ENCODE assay signal across 10 mouse cellular contexts in the genomic region with DNA sequence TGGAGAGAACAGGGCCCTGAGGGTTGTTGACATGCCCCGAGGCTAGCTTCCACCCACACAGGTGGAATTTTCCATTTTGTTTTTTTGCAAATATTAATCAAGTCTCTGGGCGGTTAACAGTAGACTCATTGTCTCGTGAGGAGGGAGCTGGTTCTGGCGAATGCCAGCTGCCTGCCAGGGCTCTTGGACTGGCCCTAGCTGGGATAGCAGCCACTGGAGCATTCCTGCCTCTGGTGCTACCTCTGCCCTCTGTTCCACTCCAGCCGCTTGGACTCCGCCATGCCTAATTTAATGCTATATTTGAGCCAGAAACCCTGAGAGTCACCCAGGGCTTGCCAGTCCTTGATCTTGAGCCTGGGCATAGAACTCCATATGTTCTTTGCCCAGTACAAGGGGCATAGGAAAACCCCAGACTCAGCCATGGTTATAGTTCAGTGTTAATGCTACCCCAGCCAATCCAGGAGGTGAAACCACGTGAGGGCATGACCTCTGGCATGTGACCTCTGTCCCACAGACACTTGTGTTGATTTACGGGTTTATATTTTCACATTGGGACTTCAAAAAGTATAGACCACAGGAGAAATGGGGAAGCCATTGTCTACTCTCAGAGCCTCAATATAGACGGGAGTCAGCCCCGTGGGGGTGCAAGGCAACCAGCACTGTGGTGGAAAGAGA. TPM values are rescaled to one million over a fixed set of nuclear protein-coding genes. Genes with fewer than 3 reads are reported as not detected.
DNase-seq lines count a peak whose midpoint lies in the region; ATAC-seq and TF ChIP-seq lines count a peak whose summit lies in the region.
"Had no signal": no experiment of that assay in that cellular context is flagged by ENCODE, and none has a peak within 500 bp of the region (broad histone marks: within the 10 kb centered on the region; RNA-seq: fewer than 3 reads in every experiment).

No protein-coding gene starts in this region.

- peaks cover 10% of the 10 kb centered on the region for H3K4me1 ChIP-seq in hindbrain, embryonic 15.5 days (replicated peaks)
- H3K4me1 ChIP-seq in hindbrain, embryonic 12.5 days: peaks cover 9% of the 10 kb centered on the region
- H3K4me1 ChIP-seq in kidney, embryonic 15.5 days: peaks cover 28% of the 10 kb centered on the region
- 0 out of 2 replicates have a peak, but pooled peaks cover 4% of the 10 kb centered on the region for H3K4me1 ChIP-seq in stomach, postnatal 0 days (replicated peaks; ENCODE audit: control insufficient read depth, insufficient read depth)

- TF ChIP-seq EP300 in stomach, postnatal 0 days (optimal IDR thresholded peaks at IDR 0.05): no peak

- no peak overlapping the region for H3K4me2 ChIP-seq in hindbrain, embryonic 15.5 days
- no peak overlapping the region for H3K4me2 ChIP-seq in hindbrain, embryonic 12.5 days (replicated peaks)
- H3K4me2 ChIP-seq in kidney, embryonic 15.5 days: no peak overlapping the region
- H3K4me2 ChIP-seq in stomach, postnatal 0 days (replicated peaks; ENCODE audit: low read depth): no peak overlapping the region

- WGBS in hindbrain, embryonic 15.5 days: 69% methylated on average over 10 of the region's 10 CpGs
- WGBS in hindbrain, embryonic 12.5 days: 85% methylated on average over 10 of the region's 10 CpGs
- 63% methylated on average over 10 of the region's 10 CpGs for WGBS in kidney, embryonic 15.5 days
- 71% methylated on average over 10 of the region's 10 CpGs for WGBS in stomach, postnatal 0 days

- peaks cover 6% of the 10 kb centered on the region; the same call in 1 of the 2 replicates for H3K27me3 ChIP-seq in hindbrain, embryonic 15.5 days
- H3K27me3 ChIP-seq in hindbrain, embryonic 12.5 days: peaks cover 29% of the 10 kb centered on the region
- peaks cover 34% of the 10 kb centered on the region for H3K27me3 ChIP-seq in kidney, embryonic 15.5 days
- H3K27me3 ChIP-seq in stomach, postnatal 0 days (ENCODE audit: control insufficient read depth, insufficient read depth, low read length): no peaks in the 10 kb centered on the region

- H3K36me3 ChIP-seq in hindbrain, embryonic 15.5 days: no peaks in the 10 kb centered on the region
- H3K36me3 ChIP-seq in hindbrain, embryonic 12.5 days: no peaks in the 10 kb centered on the region
- H3K36me3 ChIP-seq in kidney, embryonic 15.5 days: no peaks in the 10 kb centered on the region
- H3K36me3 ChIP-seq in stomach, postnatal 0 days (ENCODE audit: control insufficient read depth, insufficient read depth, low read length): no peaks in the 10 kb centered on the region

- TF ChIP-seq CTCF in stomach, postnatal 0 days (IDR thresholded peaks at IDR 0.05; ENCODE audit: low read depth): no peak

- ATAC-seq in hindbrain, embryonic 15.5 days (ENCODE audit: low FRiP score, low read depth): peak; percentile 44; the same call in 1 of the 2 replicates
- ATAC-seq in hindbrain, embryonic 12.5 days (ENCODE audit: low FRiP score): no peak
- no peak; the same call in 1 of the 2 replicates for ATAC-seq in kidney, embryonic 15.5 days (replicated peaks; ENCODE audit: low FRiP score)
- no peak for ATAC-seq in stomach, postnatal 0 days (ENCODE audit: low FRiP score, low TSS enrichment)

- no peak overlapping the region for H3K9ac ChIP-seq in hindbrain, embryonic 15.5 days
- H3K9ac ChIP-seq in hindbrain, embryonic 12.5 days: no peak overlapping the region
- no peak overlapping the region for H3K9ac ChIP-seq in kidney, embryonic 15.5 days
- no peak overlapping the region for H3K9ac ChIP-seq in stomach, postnatal 0 days (ENCODE audit: low read length)

- H3K9me3 ChIP-seq in hindbrain, embryonic 15.5 days: no peaks in the 10 kb centered on the region
- no peaks in the 10 kb centered on the region for H3K9me3 ChIP-seq in hindbrain, embryonic 12.5 days (replicated peaks)
- no peaks in the 10 kb centered on the region for H3K9me3 ChIP-seq in kidney, embryonic 15.5 days (replicated peaks)
- H3K9me3 ChIP-seq in stomach, postnatal 0 days (ENCODE audit: control insufficient read depth, low read length): no peaks in the 10 kb centered on the region

- no peak overlapping the region for H3K4me3 ChIP-seq in hindbrain, embryonic 15.5 days
- no peak overlapping the region for H3K4me3 ChIP-seq in hindbrain, embryonic 12.5 days
- no peak overlapping the region for H3K4me3 ChIP-seq in kidney, embryonic 15.5 days (replicated peaks)
- H3K4me3 ChIP-seq in stomach, postnatal 0 days (ENCODE audit: low read depth, low read length): no peak overlapping the region

- H3K27ac ChIP-seq in hindbrain, embryonic 15.5 days (replicated peaks): no peak overlapping the region
- H3K27ac ChIP-seq in hindbrain, embryonic 12.5 days: no peak overlapping the region
- peak overlapping the region; percentile 46; the same call in 1 of the 2 replicates for H3K27ac ChIP-seq in kidney, embryonic 15.5 days
- no peak overlapping the region for H3K27ac ChIP-seq in stomach, postnatal 0 days (replicated peaks)

- intact Hi-C loops in heart, postnatal 14 days (cut with DNase I): no loop called here

- peak; percentile 64 for DNase-seq in testis, postnatal 14 days (ENCODE audit: low spot score)
- DNase-seq in testis, postnatal 10 days (ENCODE audit: low spot score): no peak
- peak; percentile 33 for DNase-seq in stomach, postnatal 0 days (ENCODE audit: low spot score)
- no peak for DNase-seq in heart, postnatal 14 days
- DNase-seq in embryo, embryonic 9.5 days (ENCODE audit: extremely low spot score): no peak
- DNase-seq: right cerebral cortex, postnatal 4 days had no signal

RNA-seq across cellular contexts. Expression of gene Chdh, which starts 3.2 kb away (rescaled TPM):
- polyA plus RNA-seq in hindbrain, embryonic 15.5 days (2015; fragmentation: Nextera tagmentation; extraction: Ambion mirVana): 0.43 and 0.53 TPM in 2 replicates
- 0.17 and 0.18 TPM in 2 replicates for polyA plus RNA-seq in hindbrain, embryonic 12.5 days (2016; fragmentation: Nextera tagmentation; extraction: Ambion mirVana)
- 1.4 and 1.6 TPM in 2 replicates for polyA plus RNA-seq in kidney, embryonic 15.5 days (2015; fragmentation: Nextera tagmentation; extraction: Ambion mirVana)
- polyA plus RNA-seq in stomach, postnatal 0 days (2015; fragmentation: Nextera tagmentation; extraction: Ambion mirVana): 1.5 and 1.7 TPM in 2 replicates
- total RNA-seq in heart, postnatal 14 days (2021): under 1 TPM; 0.49 to 0.84 TPM
- total RNA-seq: MEL had no signal

RNA-seq across cellular contexts. Expression of gene Il17rb, which starts 3.3 kb away (rescaled TPM):
- polyA plus RNA-seq in hindbrain, embryonic 15.5 days (2015; fragmentation: Nextera tagmentation; extraction: Ambion mirVana): 1.8 TPM in 2 replicates
- polyA plus RNA-seq in hindbrain, embryonic 12.5 days (2016; fragmentation: Nextera tagmentation; extraction: Ambion mirVana): 1.0 and 1.7 TPM in 2 replicates
- 1.2 and 1.3 TPM in 2 replicates for polyA plus RNA-seq in kidney, embryonic 15.5 days (2015; fragmentation: Nextera tagmentation; extraction: Ambion mirVana)
- 0.35 and 0.52 TPM in 2 replicates for polyA plus RNA-seq in stomach, postnatal 0 days (2015; fragmentation: Nextera tagmentation; extraction: Ambion mirVana)
- 1 to 10 TPM in 1 of 2 experiments, under 1 TPM in 1; 0.74 to 1.0 TPM for total RNA-seq in heart, postnatal 14 days (2021)

RNA-seq across cellular contexts. Expression of gene Actr8, which starts 33.9 kb away (rescaled TPM):
- 73.7 and 82.4 TPM in 2 replicates for polyA plus RNA-seq in hindbrain, embryonic 15.5 days (2015; fragmentation: Nextera tagmentation; extraction: Ambion mirVana)
- polyA plus RNA-seq in hindbrain, embryonic 12.5 days (2016; fragmentation: Nextera tagmentation; extraction: Ambion mirVana): 87.1 and 92.8 TPM in 2 replicates
- polyA plus RNA-seq in kidney, embryonic 15.5 days (2015; fragmentation: Nextera tagmentation; extraction: Ambion mirVana): 70.0 and 71.2 TPM in 2 replicates
- 27.6 and 28.7 TPM in 2 replicates for polyA plus RNA-seq in stomach, postnatal 0 days (2015; fragmentation: Nextera tagmentation; extraction: Ambion mirVana)
- total RNA-seq in heart, postnatal 14 days (2021): 10 to 100 TPM; 38.3 to 39.3 TPM

RNA-seq across cellular contexts. Expression of gene Selenok, which starts 43.9 kb away (rescaled TPM):
- polyA plus RNA-seq in hindbrain, embryonic 15.5 days (2015; fragmentation: Nextera tagmentation; extraction: Ambion mirVana): 393 and 406 TPM in 2 replicates
- polyA plus RNA-seq in hindbrain, embryonic 12.5 days (2016; fragmentation: Nextera tagmentation; extraction: Ambion mirVana): 382 and 390 TPM in 2 replicates
- 263 and 288 TPM in 2 replicates for polyA plus RNA-seq in kidney, embryonic 15.5 days (2015; fragmentation: Nextera tagmentation; extraction: Ambion mirVana)
- 351 and 372 TPM in 2 replicates for polyA plus RNA-seq in stomach, postnatal 0 days (2015; fragmentation: Nextera tagmentation; extraction: Ambion mirVana)
- total RNA-seq in heart, postnatal 14 days (2021): 10 to 100 TPM; 70.6 to 76.5 TPM

Comparison
In these comparisons a context has a peak if more than half of its experiments do, and no peak if none do; other contexts are left out.
1. DNase-seq: peak in testis, postnatal 14 days (single experiment) and stomach, postnatal 0 days (single experiment); none in testis, postnatal 10 days (single experiment), heart, postnatal 14 days (0 of 2) and embryo, embryonic 9.5 days (single experiment).